Mouse (Mus musculus) testis, adult 2 months (tissue): ENCODE measurements around the gene Gm43517.

Source experiments
- CTCF ChIP-seq: fragments of 200-500 bp; IDR thresholded peaks from 2 replicates; pipeline ENCODE4 v1.5.1; 2012; ENCODE audit warnings: low read depth, mild to moderate bottlenecking, inconsistent platforms, low read length, moderate library complexity; ENCODE audit not compliant: control insufficient read depth, insufficient read depth, insufficient replicate concordance
- POLR2A ChIP-seq: fragments of 200-500 bp; IDR thresholded peaks from 2 replicates; pipeline ENCODE4 v1.6.1; 2012; ENCODE audit warnings: low read depth, mild to moderate bottlenecking, inconsistent platforms, low read length, moderate library complexity; ENCODE audit not compliant: control insufficient read depth

DNA sequence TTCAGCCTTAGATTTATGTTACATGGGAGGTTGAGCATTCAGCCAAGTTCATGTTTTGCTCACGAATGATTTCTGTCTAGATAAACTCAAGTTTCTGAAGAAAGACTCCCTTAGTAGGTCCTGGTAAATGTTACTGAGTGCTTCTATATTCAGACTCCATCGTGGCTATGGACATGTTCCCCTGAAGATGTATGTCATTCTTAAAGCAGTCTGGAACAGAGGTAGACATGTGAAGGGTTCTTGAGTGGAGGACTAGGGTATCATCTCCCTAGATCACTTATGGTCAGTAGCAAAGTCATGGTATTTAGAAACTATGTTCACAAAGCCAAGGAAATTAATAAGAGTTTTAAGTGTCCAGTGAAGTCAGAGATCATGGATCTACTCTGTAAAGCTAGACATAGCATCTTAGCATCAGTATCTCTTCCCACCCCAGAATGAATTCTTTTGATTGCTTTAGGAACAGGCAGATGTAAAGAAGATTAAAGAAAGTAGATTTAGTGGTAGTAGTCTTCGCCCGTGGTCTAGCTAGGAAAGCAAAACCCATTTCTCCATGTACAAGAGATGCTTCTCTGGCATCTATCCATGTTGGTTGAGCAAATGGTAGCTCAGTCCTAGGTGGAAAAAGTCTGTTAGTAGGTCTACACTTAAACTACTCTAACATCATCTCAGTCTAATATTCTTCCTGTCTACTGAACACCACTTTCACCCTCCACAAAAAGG, 12.6 kb downstream of the Gm43517 start:
- TF ChIP-seq CTCF (no peak), POLR2A (no peak)
